Mouse (Mus musculus) cerebellum, adult 2 months (tissue): ENCODE measurements around the gene 1700022I11Rik.

Experiments
- CTCF ChIP-seq: fragments of 200-500 bp; IDR thresholded peaks from 2 replicates; pipeline ENCODE4 v1.5.1; 2011; ENCODE audit warnings: low read depth, mild to moderate bottlenecking, control low read depth, low read length, moderate library complexity, borderline replicate concordance; ENCODE audit not compliant: insufficient read depth
- POLR2A ChIP-seq: fragments of 200-500 bp; IDR thresholded peaks from 2 replicates; pipeline ENCODE4 v1.6.1; 2011; ENCODE audit warnings: low read length, control low read depth, borderline replicate concordance; ENCODE audit not compliant: insufficient read depth

GRCm38 (mm10) chr4:42955200-42955599 lies 14.2 kb upstream of the 1700022I11Rik start:
- TF ChIP-seq POLR2A = no peak
- no peak for TF ChIP-seq CTCF
